Mouse (Mus musculus): ENCODE measurements around the gene Cck. TPM values are rescaled to one million over a fixed set of nuclear protein-coding genes. Genes with fewer than 3 reads are reported as not detected.
"Not testable (repeated sequence)": the region's sequence is repeated elsewhere in the genome, so short reads cannot be mapped to it uniquely, and the experiment has no call there.

The Cck gene
- total and polyA plus RNA-seq, 2 experiments from 2014 or later = 84.8 to 121 TPM

- no peaks in the 10 kb centered on the region for H3K9me3 ChIP-seq (ENCODE audit: low read length)
- no peaks in the 10 kb centered on the region for H3K27me3 ChIP-seq (ENCODE audit: insufficient read depth, low read length)
- DNase-seq (ENCODE audit: low spot score) (no peak), ATAC-seq (no peak)
- peaks cover 40% of the 10 kb centered on the region; the same call in 1 of the 2 replicates for H3K36me3 ChIP-seq (ENCODE audit: insufficient read depth, low read length)
- H3K4me1 ChIP-seq (ENCODE audit: insufficient read depth, low read length) = no peaks in the 10 kb centered on the region
- no peak overlapping the region for H3K4me2 ChIP-seq (ENCODE audit: low read depth, low read length)
- no peak overlapping the region for H3K9ac ChIP-seq (replicated peaks; ENCODE audit: low read length)
- TF ChIP-seq CTCF (IDR thresholded peaks at IDR 0.05; ENCODE audit: low read depth) = no peak
- H3K4me3 ChIP-seq (ENCODE audit: low read length) = no peak overlapping the region
- WGBS = 67% methylated on average over 11 of the region's 11 CpGs
- no peak overlapping the region for H3K27ac ChIP-seq
Observed at GRCm38 (mm10) chr9:121467460-121467859, 28.0 kb downstream of the Cck start.

GRCm38 (mm10) chr9:121460527-121460926, 35.0 kb downstream of the Cck start:
- ATAC-seq = no peak
- Histone ChIP-seq H3K27ac (no peak overlapping the region), H3K4me3 (ENCODE audit: low read length) (no peak overlapping the region), H3K27me3 (ENCODE audit: insufficient read depth, low read length) (no peaks in the 10 kb centered on the region), H3K9me3 (ENCODE audit: low read length) (no peaks in the 10 kb centered on the region), H3K4me1 (ENCODE audit: insufficient read depth, low read length) (no peaks in the 10 kb centered on the region), H3K36me3 (ENCODE audit: insufficient read depth, low read length) (peaks cover 57% of the 10 kb centered on the region; the same call in 1 of the 2 replicates), H3K9ac (replicated peaks; ENCODE audit: low read length) (no peak overlapping the region), H3K4me2 (ENCODE audit: low read depth, low read length) (no peak overlapping the region)
- TF ChIP-seq CTCF (IDR thresholded peaks at IDR 0.05; ENCODE audit: low read depth) = no peak
- no peak for DNase-seq (ENCODE audit: low spot score)
- WGBS = 83% methylated on average over 16 of the region's 16 CpGs

GRCm38 (mm10) chr9:121459950-121460349, 35.5 kb downstream of the Cck start:
- DNase-seq (ENCODE audit: low spot score) (no peak), ATAC-seq (no peak)
- H3K4me3 ChIP-seq (ENCODE audit: low read length) = no peak overlapping the region
- 83% methylated on average over 2 of the region's 2 CpGs for WGBS
- H3K4me1 ChIP-seq (ENCODE audit: insufficient read depth, low read length) = no peaks in the 10 kb centered on the region
- no peak overlapping the region for H3K9ac ChIP-seq (replicated peaks; ENCODE audit: low read length)
- no peak for TF ChIP-seq CTCF (IDR thresholded peaks at IDR 0.05; ENCODE audit: low read depth)
- no peaks in the 10 kb centered on the region for H3K9me3 ChIP-seq (ENCODE audit: low read length)
- H3K27ac ChIP-seq = no peak overlapping the region
- no peak overlapping the region for H3K4me2 ChIP-seq (ENCODE audit: low read depth, low read length)
- no peaks in the 10 kb centered on the region for H3K27me3 ChIP-seq (ENCODE audit: insufficient read depth, low read length)
- H3K36me3 ChIP-seq (ENCODE audit: insufficient read depth, low read length) = peaks cover 61% of the 10 kb centered on the region; the same call in 1 of the 2 replicates

- peaks cover 67% of the 10 kb centered on the region for H3K36me3 ChIP-seq (ENCODE audit: insufficient read depth, low read length)
- DNase-seq (ENCODE audit: low spot score) = peak; percentile 75
- 26% methylated on average over 8 of the region's 8 CpGs for WGBS
Observed at GRCm38 (mm10) chr9:121458466-121458865, 37.0 kb downstream of the Cck start.

GRCm38 (mm10) chr9:121456739-121457515, 38.6 kb downstream of the Cck start:
- Histone ChIP-seq H3K9me3 (ENCODE audit: low read length) (no peaks in the 10 kb centered on the region), H3K36me3 (ENCODE audit: insufficient read depth, low read length) (peaks cover 73% of the 10 kb centered on the region), H3K9ac (replicated peaks; ENCODE audit: low read length) (no peak overlapping the region), H3K4me3 (ENCODE audit: low read length) (no peak overlapping the region), H3K4me2 (ENCODE audit: low read depth, low read length) (no peak overlapping the region), H3K27me3 (ENCODE audit: insufficient read depth, low read length) (no peaks in the 10 kb centered on the region), H3K27ac (no peak overlapping the region), H3K4me1 (ENCODE audit: insufficient read depth, low read length) (no peaks in the 10 kb centered on the region)
- WGBS = 86% methylated on average over 13 of the region's 13 CpGs
- no peak for DNase-seq (ENCODE audit: low spot score)
- ATAC-seq = no peak
- TF ChIP-seq CTCF (IDR thresholded peaks at IDR 0.05; ENCODE audit: low read depth) = no peak

More at GRCm38 (mm10) chr9:121458466-121458865, 37.0 kb downstream of the Cck start:
- H3K4me2 ChIP-seq (ENCODE audit: low read depth, low read length) = no peak overlapping the region
- H3K27ac ChIP-seq = no peak overlapping the region
- H3K27me3 ChIP-seq (ENCODE audit: insufficient read depth, low read length) = no peaks in the 10 kb centered on the region
- no peak overlapping the region for H3K4me3 ChIP-seq (ENCODE audit: low read length)
- H3K9ac ChIP-seq (replicated peaks; ENCODE audit: low read length) = no peak overlapping the region
- 0 out of 2 replicates have a peak, but pooled peaks have one; percentile 36 for ATAC-seq
- H3K4me1 ChIP-seq (ENCODE audit: insufficient read depth, low read length) = no peaks in the 10 kb centered on the region
- H3K9me3 ChIP-seq (ENCODE audit: low read length) = no peaks in the 10 kb centered on the region
- peak; percentile 86 for TF ChIP-seq CTCF (IDR thresholded peaks at IDR 0.05; ENCODE audit: low read depth)

- Histone ChIP-seq H3K27me3 (ENCODE audit: insufficient read depth, low read length) (no peaks in the 10 kb centered on the region), H3K4me2 (ENCODE audit: low read depth, low read length) (no peak overlapping the region), H3K9ac (replicated peaks; ENCODE audit: low read length) (no peak overlapping the region), H3K27ac (no peak overlapping the region), H3K4me3 (ENCODE audit: low read length) (no peak overlapping the region), H3K9me3 (ENCODE audit: low read length) (no peaks in the 10 kb centered on the region), H3K4me1 (ENCODE audit: insufficient read depth, low read length) (no peaks in the 10 kb centered on the region), H3K36me3 (ENCODE audit: insufficient read depth, low read length) (peaks cover 71% of the 10 kb centered on the region)
- ATAC-seq (no peak), DNase-seq (ENCODE audit: low spot score) (no peak)
- 94% methylated on average over 3 of the region's 3 CpGs for WGBS
- TF ChIP-seq CTCF (IDR thresholded peaks at IDR 0.05; ENCODE audit: low read depth) = no peak
Observed at GRCm38 (mm10) chr9:121454891-121455290, 40.6 kb downstream of the Cck start.

GRCm38 (mm10) chr9:121452342-121452942, 43.1 kb downstream of the Cck start:
- ATAC-seq; H3K9me3 ChIP-seq (ENCODE audit: low read length); H3K9ac ChIP-seq (replicated peaks; ENCODE audit: low read length); H3K4me2 ChIP-seq (ENCODE audit: low read depth, low read length); DNase-seq (ENCODE audit: low spot score); H3K27ac ChIP-seq; H3K27me3 ChIP-seq (ENCODE audit: insufficient read depth, low read length); H3K4me3 ChIP-seq (ENCODE audit: low read length); H3K4me1 ChIP-seq (ENCODE audit: insufficient read depth, low read length): not testable (repeated sequence)
- 37% methylated on average over 9 of the region's 9 CpGs for WGBS
- peaks cover 87% of the 10 kb centered on the region for H3K36me3 ChIP-seq (ENCODE audit: insufficient read depth, low read length)
